Mouse (Mus musculus) urinary bladder, postnatal 25 days (tissue): ENCODE results near the gene Leng8.

Source experiments
- DNase-seq: peaks from one replicate; pipeline ENCODE4 v3.0.0; 2022; ENCODE audit warnings: low spot score

The Leng8 gene

DNA sequence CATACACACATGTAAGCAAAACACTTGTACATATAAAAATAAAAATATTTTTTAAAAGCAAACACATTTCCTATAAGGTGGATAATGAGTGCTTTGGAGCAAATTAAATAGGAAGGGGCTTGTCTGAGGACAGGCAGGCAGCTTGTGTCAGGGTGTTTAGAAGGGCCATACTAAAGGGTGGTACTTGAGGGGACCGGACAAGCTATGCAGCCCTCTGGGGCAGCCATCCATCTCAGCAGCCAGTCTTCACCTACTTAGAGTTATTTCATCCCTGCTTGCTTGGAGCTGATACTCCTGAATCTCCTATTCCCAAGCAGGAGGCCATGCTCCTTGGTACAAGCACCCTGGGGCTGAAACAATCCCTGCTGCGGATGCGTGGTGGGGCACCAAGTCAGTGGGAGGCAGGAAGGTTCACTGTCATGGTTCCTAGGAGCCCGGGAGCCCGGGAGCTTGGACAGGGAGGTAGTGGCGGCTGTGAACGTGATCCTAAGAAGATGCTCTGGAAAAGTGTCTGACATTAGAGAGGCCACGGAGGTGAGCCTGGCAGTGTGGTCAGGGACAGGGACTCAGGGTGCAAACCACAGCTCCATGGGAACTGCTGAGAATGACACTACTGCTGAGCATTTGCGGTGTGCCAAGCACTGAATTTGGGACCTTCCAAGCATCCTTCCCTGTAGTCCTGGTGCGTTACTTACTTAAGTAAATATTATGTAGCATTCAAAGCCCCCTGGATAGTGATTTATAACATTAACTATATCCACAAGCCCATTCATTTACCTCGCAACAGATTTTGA is 9.7 kb upstream of the Leng8 start:
- no peak for DNase-seq

DNA sequence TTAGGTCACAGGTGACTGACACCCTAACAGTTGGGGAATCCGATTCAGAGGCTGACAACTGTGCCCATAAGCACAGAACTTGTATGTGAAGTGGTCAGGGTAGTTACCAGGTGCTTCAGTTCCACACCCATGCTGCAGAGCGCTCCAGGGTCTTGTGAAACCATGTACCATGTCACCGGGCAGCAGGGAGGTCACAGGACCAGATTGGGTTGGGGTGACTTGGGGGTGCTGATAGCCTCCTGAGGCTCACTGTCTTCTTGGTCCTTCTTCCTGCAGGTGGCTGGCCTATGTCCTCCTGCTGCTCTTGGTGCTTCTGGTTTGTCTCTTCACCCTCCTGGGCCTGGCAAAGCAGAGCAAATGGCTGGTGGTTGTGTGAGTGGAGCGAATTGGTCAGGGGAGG is 8.9 kb upstream of the Leng8 start:
- DNase-seq, result no peak

DNA sequence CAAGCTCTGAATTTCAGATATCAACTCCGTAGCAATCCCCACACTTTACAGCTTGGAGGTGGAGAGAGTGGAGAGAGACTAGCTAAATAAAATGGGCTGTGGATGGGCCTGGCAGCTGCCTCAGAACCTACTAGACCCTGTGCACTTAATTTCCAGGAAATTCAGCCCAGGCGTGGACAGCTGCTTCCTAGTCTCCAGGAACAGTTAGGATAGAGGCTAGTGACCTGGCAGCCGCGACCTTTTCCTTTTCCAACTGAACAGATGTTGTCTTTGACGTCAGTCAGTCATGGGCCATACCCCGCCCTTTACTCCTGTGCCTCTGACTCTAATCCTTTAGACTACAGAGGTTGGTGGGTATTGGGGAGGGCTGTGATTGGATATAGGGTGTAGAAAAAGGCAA is 8.0 kb upstream of the Leng8 start:
- no peak for DNase-seq

DNA sequence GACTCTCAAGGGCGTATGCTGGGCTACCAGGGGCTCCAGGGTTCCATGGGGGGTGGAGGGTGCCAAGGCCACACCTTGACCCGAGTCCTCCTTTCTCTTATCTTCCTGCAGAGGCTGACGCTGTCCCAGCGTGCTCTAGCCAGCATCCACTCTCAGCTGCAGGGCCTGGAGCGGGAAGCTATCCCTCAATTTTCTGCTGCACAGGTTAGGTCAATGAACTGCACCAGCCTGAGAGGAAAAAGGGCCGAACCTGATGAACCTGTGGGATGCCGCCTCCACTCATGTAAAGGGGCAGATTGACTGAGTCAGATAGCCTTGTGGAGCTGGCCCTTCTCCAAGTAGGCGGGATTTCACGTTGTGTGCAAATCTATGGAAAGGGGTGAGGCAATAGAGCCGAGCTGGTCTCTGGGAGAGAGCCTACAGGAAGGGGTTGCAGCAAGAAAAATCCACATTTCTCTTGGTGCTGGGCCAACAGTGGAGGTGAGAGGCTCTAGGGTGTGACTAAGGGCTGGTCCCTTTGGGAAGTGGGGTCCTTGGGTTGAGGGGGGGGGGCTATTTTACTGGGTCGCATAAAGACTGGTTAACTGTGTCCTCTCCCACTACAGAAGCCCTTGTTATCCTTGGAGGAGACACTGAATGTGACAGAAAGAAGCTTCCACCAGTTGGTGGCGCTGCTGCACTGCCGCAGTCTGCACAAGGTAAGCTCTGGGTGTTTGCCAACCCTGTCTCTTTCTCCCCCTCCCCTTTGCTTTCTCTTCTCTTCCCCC is 6.0 kb upstream of the Leng8 start:
- DNase-seq, result peak; percentile 83

DNA sequence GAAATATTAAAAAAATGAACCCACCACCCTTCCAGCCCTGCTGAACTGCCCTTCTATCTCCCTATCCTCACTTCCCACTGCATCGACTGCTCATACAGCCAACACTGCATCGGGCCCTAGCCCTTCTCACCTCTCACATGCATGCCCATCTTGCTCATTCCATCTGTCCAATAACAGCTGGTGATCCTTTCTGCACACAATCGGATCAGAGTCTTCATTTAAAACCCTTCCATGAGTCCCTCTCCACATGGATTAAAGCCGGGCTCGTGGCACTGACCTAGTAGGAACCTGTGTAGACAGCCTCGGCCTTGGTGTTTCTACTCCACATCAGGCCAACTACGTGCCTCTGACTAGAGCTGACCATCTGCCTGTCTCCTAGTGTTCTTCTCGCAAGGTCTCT is 4.9 kb upstream of the Leng8 start:
- no peak for DNase-seq

DNA sequence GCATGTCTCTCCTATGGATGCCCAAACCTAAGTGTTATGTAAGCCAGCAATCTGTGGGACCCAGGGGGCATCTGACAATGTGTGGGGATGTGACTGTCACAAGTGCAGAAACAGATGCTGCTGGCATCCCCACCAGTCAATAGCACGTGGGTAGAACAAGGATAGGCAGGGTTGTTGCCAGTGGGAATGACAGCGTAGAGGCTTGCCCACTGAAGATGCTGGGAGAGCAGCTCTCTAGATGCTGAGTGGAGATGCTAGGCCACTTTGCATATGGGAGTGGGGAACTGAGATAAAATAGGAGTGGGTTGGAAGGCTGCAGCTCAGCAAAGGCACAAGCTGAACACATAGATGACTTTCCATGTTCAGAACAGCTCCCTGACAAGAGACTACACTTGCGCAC is 4.3 kb upstream of the Leng8 start:
- no peak for DNase-seq

DNA sequence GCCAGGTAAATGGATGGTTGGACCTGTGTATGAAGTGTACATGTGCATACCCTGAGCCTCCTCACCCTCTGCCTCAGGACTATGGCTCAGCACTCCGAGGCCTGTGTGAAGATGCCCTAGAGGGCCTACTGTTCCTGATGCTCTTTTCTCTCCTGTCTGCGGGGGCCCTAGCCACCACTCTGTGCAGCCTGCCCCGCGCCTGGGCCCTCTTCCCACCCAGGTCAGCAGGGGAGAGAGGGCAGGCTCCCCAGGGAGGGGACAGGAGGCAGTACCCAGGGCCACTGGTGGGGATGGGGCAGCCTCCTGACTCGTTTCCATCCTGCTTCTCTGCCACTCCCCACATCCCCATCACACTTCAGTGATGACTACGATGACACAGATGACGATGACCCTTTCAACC is 3.8 kb upstream of the Leng8 start:
- no peak for DNase-seq

DNA sequence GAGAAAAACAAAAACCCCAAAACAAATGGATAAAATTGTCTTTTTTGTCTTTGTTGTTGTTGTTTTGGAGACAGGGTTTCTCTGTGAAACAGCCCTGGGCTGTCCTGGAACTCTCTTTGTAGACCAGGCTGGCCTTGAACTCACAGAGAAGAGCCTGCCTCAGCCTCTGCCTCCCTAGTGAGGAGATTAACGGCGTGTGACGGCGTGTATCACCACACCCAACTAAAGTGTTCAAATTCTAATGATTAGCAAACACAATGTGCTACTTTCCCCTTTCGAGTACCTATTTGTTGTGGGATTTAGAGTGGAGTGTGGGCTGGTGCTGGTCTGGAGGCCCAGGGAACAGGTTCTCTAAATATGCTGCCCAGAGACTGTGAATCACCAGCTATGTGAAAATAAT is 1.9 kb upstream of the Leng8 start:
- DNase-seq, result no peak

DNA sequence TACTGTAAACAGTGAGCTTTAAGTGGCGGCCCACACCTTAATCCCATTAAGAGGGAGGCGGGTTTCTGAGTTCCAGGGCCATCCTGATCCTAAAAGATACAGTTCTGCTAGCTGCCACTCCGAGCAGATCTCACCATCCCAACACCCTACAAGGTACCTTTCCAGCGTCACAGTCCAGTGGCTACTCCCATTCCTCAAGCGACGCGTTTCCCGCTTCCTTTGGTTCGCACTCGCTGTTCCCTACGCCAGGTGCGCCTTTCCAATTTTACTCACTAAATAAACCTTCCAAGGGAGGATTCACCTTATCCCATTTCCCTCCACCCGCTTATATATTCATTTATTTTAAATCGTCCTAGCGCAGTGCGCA is 452 bp upstream of the Leng8 start:
- no peak for DNase-seq

DNA sequence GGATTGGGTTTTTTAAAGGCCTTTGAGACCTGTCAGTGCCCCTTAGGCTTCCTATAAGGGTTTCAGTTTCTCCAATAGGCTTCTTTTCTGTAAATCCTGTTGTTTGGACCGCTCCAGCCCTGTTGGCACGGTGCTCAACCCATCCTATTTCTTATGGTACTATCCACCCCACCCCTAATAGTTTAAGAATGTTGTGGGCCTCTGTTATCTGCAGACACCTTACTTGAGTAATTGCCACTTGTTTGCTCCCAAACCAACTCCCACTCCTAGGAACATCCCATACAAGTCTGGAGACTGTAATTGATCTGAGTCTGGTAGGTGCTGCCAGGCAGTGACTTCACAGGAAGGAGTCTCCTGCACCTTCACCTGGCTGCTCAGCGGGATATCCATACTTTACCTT is 907 bp downstream of the Leng8 start:
- DNase-seq, result no peak

DNA sequence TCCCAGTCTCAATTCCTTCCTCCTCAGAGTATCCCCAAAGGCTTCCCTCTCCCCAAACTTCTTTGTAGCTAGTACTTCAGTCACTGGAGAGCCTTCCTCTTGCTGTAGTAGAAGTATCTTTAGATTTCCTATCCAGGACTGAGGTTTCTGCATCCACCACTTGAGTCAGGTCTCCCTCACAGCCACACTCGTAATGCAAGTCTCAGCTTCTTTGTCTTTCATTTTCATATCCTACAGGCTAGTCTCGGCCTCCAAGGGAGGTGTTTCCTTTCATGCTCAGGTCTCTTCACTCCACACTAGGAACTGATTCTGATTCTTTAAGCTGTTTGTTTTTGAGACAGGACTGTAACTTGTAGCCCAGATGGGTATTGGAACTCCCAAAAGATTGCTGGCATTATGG is 1.3 kb downstream of the Leng8 start:
- no peak for DNase-seq

DNA sequence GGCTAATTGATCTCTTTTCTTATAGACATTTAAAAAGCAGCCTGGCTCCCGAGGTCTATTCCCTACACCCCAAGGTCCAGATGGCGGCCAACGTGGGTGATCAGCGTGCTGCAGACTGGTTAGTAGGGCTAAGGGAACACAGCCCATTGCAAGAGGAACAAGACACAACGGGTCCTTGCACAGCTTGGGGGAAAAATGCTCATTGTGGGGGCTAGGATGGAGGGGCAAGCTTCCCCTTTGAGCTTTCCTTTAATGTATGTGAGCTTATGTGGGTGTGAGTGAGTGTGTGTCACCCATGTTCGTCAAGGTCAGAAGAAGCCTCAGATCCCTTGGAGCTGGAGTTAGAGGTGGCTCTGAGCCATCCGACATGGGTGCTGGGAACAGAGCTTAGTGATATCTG is 1.8 kb downstream of the Leng8 start:
- no peak for DNase-seq

DNA sequence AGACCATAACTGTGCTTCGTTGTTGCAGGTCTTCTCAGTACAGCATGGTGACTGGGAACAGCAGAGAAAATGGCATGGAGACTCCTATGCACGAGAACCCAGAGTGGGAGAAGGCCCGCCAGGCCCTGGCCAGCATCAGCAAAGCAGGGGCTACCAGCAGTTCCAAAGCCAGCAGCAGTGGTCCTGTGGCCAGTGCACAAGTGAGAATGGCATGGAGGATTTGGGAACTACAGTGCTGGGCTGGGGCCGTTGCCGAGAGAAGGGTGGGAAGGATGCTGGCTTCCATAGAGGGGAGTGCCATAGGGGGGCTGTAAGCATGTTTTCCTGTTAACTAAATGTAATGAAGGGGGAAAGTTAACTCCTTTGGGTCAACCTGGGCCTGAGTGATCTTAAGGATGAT is 2.6 kb downstream of the Leng8 start:
- no peak for DNase-seq

DNA sequence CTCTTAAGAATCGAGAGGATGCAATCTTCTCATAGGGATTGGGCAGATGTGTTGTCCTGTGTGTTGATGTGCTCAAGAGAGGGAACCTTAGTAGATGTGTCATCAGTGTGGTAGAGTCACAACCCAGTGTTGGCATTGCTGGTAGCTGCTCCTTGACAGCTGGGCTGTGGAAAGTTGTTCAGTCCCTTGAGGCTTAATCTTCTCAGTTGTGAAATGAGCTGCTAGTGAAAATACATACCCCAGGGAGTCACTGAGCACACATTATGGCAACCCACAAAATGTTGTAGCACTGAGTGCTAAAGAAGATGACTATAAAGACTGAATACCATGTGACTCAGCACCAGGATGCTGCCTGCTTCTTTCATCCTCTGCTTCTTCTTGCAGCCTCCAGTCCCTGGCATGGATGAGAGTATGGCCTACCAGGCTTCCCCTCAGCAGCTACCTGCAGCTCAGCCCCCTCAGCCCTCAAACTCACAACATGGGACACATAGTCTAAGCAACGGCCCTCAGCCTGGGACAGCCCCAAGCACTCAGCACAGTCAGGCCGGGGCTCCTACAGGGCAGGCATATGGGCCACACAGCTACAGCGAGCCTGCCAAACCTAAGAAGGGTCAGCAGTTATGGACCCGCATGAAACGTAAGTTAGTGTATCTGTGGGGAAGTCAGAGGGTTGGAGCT is 4.9 kb downstream of the Leng8 start:
- DNase-seq, result no peak

DNA sequence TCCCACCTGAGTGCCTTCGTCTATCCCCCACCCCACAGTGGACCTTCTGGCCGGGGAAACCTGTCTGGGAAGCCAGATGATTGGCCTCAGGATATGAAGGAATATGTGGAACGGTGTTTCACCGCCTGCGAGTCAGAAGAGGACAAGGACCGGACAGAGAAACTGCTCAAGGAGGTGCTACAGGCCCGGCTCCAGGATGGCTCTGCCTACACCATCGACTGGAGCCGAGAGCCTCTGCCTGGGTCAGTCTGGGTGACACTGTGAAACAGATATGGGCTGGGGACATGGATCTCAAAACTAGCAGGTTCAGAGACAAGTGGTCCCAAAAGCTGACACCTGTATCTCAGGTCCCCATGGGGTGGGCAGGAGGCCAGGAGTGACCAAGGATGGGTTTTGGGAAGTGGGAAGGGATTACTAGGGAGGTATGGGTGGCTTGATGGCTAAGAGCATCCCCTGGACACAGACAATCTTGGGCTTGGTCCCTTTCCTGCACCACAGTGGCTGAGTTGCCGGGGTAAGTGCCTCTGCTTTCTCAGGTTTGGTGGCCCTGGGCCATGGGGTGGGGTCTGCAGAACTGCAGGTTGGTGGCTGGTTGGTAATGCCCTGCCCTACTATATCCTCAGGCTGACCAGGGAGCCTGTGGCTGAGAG is 6.1 kb downstream of the Leng8 start:
- no peak for DNase-seq

DNA sequence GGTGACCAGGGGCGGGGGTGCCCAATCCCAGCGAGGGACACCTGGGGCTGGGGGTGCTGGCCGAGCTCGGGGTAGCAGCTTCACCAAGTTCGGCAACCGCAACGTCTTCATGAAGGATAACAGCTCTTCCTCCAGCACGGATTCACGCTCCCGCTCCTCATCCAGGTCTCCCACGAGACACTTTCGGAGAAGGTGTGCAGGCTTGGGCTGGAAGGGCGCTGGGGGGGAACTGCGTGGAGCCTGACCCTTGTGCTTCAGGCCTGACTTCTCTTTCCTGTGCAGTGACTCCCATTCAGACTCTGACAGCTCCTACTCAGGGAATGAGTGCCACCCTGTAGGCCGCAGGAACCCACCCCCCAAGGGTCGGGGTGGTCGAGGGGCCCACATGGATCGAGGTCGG is 6.7 kb downstream of the Leng8 start:
- DNase-seq, result no peak

DNA sequence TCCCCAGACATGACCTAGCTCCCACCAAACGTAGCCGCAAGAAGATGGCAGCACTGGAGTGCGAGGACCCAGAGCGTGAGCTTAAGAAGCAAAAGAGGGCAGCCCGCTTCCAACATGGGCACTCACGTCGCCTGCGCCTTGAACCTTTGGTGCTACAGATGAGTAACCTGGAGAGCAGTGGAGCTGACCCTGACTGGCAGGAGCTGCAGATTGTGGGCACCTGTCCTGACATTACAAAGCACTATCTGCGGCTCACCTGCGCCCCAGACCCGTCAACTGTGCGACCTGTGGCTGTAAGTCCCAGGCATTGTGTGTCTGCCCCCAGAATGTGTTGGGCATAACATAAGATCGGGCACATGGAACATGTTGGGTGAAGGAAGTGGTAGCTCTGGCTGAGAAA is 7.2 kb downstream of the Leng8 start:
- DNase-seq, result no peak

DNA sequence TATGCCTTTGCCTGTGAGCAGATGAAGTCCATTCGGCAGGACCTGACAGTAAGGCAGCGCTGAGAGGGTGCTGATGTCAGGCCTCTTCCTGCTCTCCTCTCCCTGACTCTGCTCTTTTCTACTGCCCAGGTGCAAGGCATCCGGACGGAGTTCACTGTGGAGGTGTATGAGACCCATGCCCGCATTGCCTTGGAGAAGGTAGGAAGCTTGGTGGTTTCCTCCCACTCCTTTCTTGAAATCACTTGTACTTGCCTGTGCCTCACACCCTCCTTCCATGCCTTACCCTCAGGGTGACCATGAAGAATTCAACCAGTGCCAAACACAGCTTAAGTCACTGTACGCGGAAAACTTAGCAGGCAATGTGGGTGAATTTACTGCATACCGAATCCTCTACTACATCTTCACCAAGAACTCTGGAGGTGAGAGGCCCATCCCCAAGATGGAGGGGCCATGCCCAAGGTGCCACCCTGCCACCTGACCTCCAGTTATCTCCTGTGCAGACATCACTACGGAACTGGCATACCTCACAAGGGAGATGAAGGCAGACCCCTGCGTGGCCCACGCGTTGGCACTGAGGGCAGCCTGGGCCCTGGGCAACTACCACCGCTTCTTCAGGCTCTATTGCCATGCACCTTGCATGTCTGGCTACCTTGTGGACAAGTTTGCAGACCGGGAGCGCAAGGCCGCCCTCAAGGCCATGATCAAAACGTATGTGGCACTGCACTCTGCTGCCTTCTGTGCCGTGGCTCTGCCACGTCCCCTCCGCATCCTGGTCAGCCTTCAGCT is 8.1 kb downstream of the Leng8 start:
- no peak for DNase-seq

DNA sequence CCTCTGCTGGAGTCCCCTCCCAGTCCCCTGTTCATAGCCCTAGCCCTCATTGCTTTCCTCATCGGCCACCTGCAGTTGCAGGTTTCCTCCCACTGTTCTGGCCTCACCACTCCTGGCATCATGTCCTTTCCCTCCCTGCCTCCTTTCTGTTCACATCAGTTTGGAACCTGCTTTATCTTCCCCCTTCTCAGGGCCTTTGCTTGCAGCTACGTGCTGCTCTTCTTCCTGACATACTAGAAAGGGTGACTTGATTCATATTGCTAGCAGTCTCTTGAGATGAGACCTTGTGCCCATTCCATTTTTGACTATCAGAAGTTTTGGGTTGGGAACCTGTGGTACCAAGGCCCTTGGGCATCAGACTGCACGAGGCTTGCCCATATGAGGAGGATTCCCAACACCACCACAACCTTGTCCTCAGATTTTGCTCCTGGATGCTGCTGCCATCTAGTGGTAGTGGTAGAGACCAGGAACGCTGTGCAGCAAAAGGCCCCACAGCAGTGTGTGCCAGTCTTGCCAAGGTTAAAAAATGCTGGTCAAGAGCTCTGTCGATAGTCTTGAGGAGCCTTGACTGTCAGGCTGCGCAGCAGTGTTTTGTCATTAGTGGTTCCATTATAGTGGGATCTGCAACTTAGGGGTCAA is 8.8 kb downstream of the Leng8 start:
- peak; percentile 51 for DNase-seq

DNA sequence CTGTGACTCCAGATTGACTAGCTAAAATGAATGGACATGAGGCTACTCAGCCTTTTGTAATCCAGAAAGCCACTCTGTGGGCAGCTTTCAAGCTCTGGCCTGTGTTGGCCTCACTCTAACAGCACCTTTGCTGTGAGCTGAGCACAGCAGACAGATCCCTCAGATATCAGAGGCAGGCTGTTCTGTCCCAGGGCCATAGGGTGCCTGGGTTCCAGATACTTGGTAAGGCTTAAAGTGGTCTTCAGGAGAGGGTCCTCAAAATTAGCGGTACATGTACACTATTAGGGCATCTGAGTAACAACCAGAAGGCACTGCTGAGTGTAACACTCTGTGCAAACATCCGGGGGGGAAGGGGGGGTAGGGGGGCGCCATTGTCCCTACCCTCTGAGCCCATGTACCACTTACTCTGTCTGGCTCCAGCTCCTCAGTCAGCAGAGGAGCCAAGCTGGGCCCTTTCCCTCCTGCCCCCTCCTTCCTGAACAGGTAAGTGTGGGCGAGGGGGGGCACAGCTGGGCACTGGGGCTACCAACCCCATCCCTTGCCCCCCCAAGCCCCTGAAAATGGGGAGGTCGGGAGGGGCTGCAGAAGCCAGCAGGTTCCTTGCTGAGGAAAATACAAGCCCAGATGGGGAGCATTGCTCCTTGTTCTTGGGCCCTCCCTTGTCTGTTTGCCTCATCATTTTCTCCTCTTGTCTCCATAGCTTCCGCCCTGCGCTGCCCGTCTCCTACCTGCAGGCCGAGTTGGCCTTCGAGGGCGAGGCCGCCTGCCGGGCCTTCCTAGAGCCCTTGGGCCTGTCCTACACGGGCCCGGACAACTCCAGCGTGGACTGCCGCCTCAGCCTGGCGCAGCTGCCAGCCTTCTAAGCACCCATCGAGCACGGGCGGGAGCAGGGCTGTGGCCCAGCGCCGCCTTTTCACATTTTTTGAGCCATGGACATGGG is 9.7 kb downstream of the Leng8 start:
- DNase-seq, result no peak
